Mouse (Mus musculus) heart, postnatal 0 days (tissue): ENCODE results near the gene Gm17455. TPM values are rescaled to one million over a fixed set of nuclear protein-coding genes. Genes with fewer than 3 reads are reported as not detected.

ENCODE experiments used
- ATAC-seq: fragments of 200-750 bp; cut with Nextera tagmentation; 2 replicates; pipeline ENCODE4 v1.8.0; 2017; ENCODE audit warnings: low read depth, moderate number of reproducible peaks, moderate library complexity; ENCODE audit not compliant: insufficient read depth
- DNase-seq: peaks from one replicate; pipeline ENCODE4 v3.0.0-alpha.2; 2016; ENCODE audit warnings: low spot score
- H3K27ac ChIP-seq: fragments of 300-500 bp; sonication (generic); 2 replicates; pipeline ENCODE4 v1.5.1; 2014; ENCODE audit warnings: low read depth, mild to moderate bottlenecking
- H3K27me3 ChIP-seq: fragments of 300-500 bp; sonication (generic); 2 replicates; pipeline ENCODE4 v1.6.1; 2014; ENCODE audit warnings: low read length, mixed read lengths; ENCODE audit not compliant: control insufficient read depth, insufficient read depth
- H3K36me3 ChIP-seq: fragments of 300-500 bp; sonication (generic); replicated peaks from 2 replicates; pipeline ENCODE4 v1.6.1; 2014; ENCODE audit warnings: low read length, mixed read lengths; ENCODE audit not compliant: control insufficient read depth, insufficient read depth
- H3K4me1 ChIP-seq: fragments of 300-500 bp; sonication (generic); 2 replicates; pipeline ENCODE4 v1.6.1; 2014; ENCODE audit warnings: antibody characterized with exemption; ENCODE audit not compliant: control insufficient read depth, insufficient read depth
- H3K4me2 ChIP-seq: fragments of 300-500 bp; sonication (generic); 2 replicates; pipeline ENCODE4 v1.6.1; 2014; ENCODE audit warnings: low read depth, mild to moderate bottlenecking, low read length, moderate library complexity
- H3K4me3 ChIP-seq: fragments of 300-500 bp; sonication (generic); 2 replicates; pipeline ENCODE4 v1.5.1; 2014; ENCODE audit warnings: low read depth, low read length
- H3K9ac ChIP-seq: fragments of 300-500 bp; sonication (generic); replicated peaks from 2 replicates; pipeline ENCODE4 v1.6.1; 2014; ENCODE audit warnings: low read depth, low read length, mixed read lengths
- H3K9me3 ChIP-seq: fragments of 300-500 bp; sonication (generic); replicated peaks from 2 replicates; pipeline ENCODE4 v1.6.1; 2016; ENCODE audit warnings: low read length; ENCODE audit not compliant: control insufficient read depth
- CTCF ChIP-seq: IDR thresholded peaks from 2 replicates; pipeline ENCODE4 v1.5.1; 2016; ENCODE audit warnings: antibody characterized with exemption, control low read depth, low read depth
- EP300 ChIP-seq: IDR thresholded peaks from 2 replicates; pipeline ENCODE4 v1.6.1; 2016; ENCODE audit warnings: antibody characterized with exemption, low read depth
- WGBS: fragments of 180-500 bp; shearing (Covaris S2); extraction: QIAGEN DNeasy Blood & Tissue Kit; methylation state at CpG from one replicate; pipeline ENCODE4 v1.1.7; 2014; 5-methylcytosine and 5-hydroxymethylcytosine counted together
- polyA plus RNA-seq: library from polyadenylated mRNA; unstranded; fragments of >200 nt; fragmentation: Nextera tagmentation; extraction: Ambion mirVana; gene quantifications from 2 replicates; pipeline ENCODE4 v1.2.1, GENCODE M21; 2015
- total RNA-seq: library from RNA; depleted of rRNA; stranded (reverse); fragments of >200 nt; gene quantifications from 2 replicates; pipeline ENCODE4 v1.2.3, GENCODE M21; 2014; ENCODE audit warnings: low replicate concordance

Gene Gm17455
- total and polyA plus RNA-seq, 2 experiments from 2014 or later = 0.38 TPM; not detected in 1

GRCm38 (mm10) chr10:60407831-60408230 is 8.3 kb downstream of the Gm17455 start:
- H3K4me3 ChIP-seq = no peak overlapping the region
- no peak for ATAC-seq
- no peaks in the 10 kb centered on the region for H3K36me3 ChIP-seq
- H3K27me3 ChIP-seq = peaks cover 27% of the 10 kb centered on the region
- peak; percentile 16 for DNase-seq
- no peak overlapping the region for H3K9ac ChIP-seq
- H3K4me1 ChIP-seq = 0 out of 2 replicates have a peak, but pooled peaks cover 4% of the 10 kb centered on the region
- H3K9me3 ChIP-seq = no peaks in the 10 kb centered on the region
- H3K27ac ChIP-seq = no peak overlapping the region
- 4% methylated on average over 5 of the region's 5 CpGs for WGBS
- no peak overlapping the region for H3K4me2 ChIP-seq
- TF ChIP-seq CTCF = peak; percentile 94
- no peak for TF ChIP-seq EP300

- TF ChIP-seq EP300 = no peak
- peak; percentile 55 for TF ChIP-seq CTCF
- Histone ChIP-seq H3K9me3 (no peaks in the 10 kb centered on the region), H3K27me3 (peaks cover 34% of the 10 kb centered on the region), H3K4me3 (no peak overlapping the region), H3K27ac (no peak overlapping the region), H3K4me1 (no peaks in the 10 kb centered on the region), H3K9ac (no peak overlapping the region), H3K4me2 (no peak overlapping the region), H3K36me3 (no peaks in the 10 kb centered on the region)
- 13% methylated on average over 5 of the region's 5 CpGs for WGBS
- ATAC-seq (no peak), DNase-seq (peak; percentile 21)
Measured at GRCm38 (mm10) chr10:60411794-60412193, 12.3 kb downstream of the Gm17455 start.

GRCm38 (mm10) chr10:60413756-60414155 is 14.2 kb downstream of the Gm17455 start:
- DNase-seq = no peak
- TF ChIP-seq EP300 (no peak), CTCF (no peak)
- H3K27ac ChIP-seq = no peak overlapping the region
- no peaks in the 10 kb centered on the region for H3K36me3 ChIP-seq
- H3K9me3 ChIP-seq = no peaks in the 10 kb centered on the region
- H3K27me3 ChIP-seq = peaks cover 21% of the 10 kb centered on the region
- 73% methylated on average over 2 of the region's 2 CpGs for WGBS
- H3K4me2 ChIP-seq = no peak overlapping the region
- no peak overlapping the region for H3K9ac ChIP-seq
- no peak for ATAC-seq
- H3K4me3 ChIP-seq = no peak overlapping the region
- H3K4me1 ChIP-seq = no peaks in the 10 kb centered on the region

- 83% methylated on average over 2 of the region's 2 CpGs for WGBS
- Histone ChIP-seq H3K4me3 (no peak overlapping the region), H3K4me1 (no peaks in the 10 kb centered on the region), H3K9ac (no peak overlapping the region), H3K36me3 (no peaks in the 10 kb centered on the region), H3K27me3 (0 out of 2 replicates have a peak, but pooled peaks cover 8% of the 10 kb centered on the region), H3K9me3 (no peaks in the 10 kb centered on the region), H3K27ac (no peak overlapping the region), H3K4me2 (no peak overlapping the region)
- no peak for ATAC-seq
- no peak for DNase-seq
- TF ChIP-seq EP300 (no peak), CTCF (no peak)
Measured at GRCm38 (mm10) chr10:60417041-60417440, 17.5 kb downstream of the Gm17455 start.

- WGBS = 15% methylated on average over 3 of the region's 3 CpGs
- Histone ChIP-seq H3K4me2 (no peak overlapping the region), H3K4me1 (no peaks in the 10 kb centered on the region), H3K27ac (no peak overlapping the region), H3K9ac (no peak overlapping the region), H3K27me3 (0 out of 2 replicates have a peak, but pooled peaks cover 8% of the 10 kb centered on the region), H3K4me3 (no peak overlapping the region), H3K9me3 (no peaks in the 10 kb centered on the region), H3K36me3 (no peaks in the 10 kb centered on the region)
- no peak for TF ChIP-seq EP300
- peak; percentile 76 for TF ChIP-seq CTCF
- DNase-seq = peak; percentile 59
- ATAC-seq = no peak
Measured at GRCm38 (mm10) chr10:60418137-60418536, 18.6 kb downstream of the Gm17455 start.

GRCm38 (mm10) chr10:60419624-60420023 is 20.1 kb downstream of the Gm17455 start:
- ATAC-seq (no peak), DNase-seq (no peak)
- Histone ChIP-seq H3K36me3 (no peaks in the 10 kb centered on the region), H3K9ac (no peak overlapping the region), H3K4me3 (no peak overlapping the region), H3K4me1 (no peaks in the 10 kb centered on the region), H3K9me3 (no peaks in the 10 kb centered on the region), H3K27me3 (0 out of 2 replicates have a peak, but pooled peaks cover 2% of the 10 kb centered on the region), H3K27ac (no peak overlapping the region), H3K4me2 (no peak overlapping the region)
- WGBS = 27% methylated on average over 4 of the region's 4 CpGs
- TF ChIP-seq CTCF (peak; percentile 28; the same call in 1 of the 2 replicates), EP300 (no peak)
